Mouse (Mus musculus): Measurements from ENCODE around the gene Cyb5r4. TPM values are rescaled to one million over a fixed set of nuclear protein-coding genes. Genes with fewer than 3 reads are reported as not detected.

Gene Cyb5r4
- total RNA-seq, 2 experiments from 2014 or later = 33.2 to 33.5 TPM

- no peak overlapping the region for H3K27ac ChIP-seq
- no peak overlapping the region for H3K4me3 ChIP-seq
- no peak for DNase-seq (ENCODE audit: low spot score in 2 of 2)
- TF ChIP-seq CTCF (conservative IDR thresholded peaks at IDR 0.05) = no peak
These were observed 24.6 kb upstream of the Cyb5r4 start for GRCm38 (mm10) chr9:86997046-86997691.

GRCm38 (mm10) chr9:86999956-87000582, 21.7 kb upstream of the Cyb5r4 start:
- Histone ChIP-seq H3K27ac (peak overlapping the region; percentile 55; the same call in 1 of the 2 replicates), H3K4me3 (no peak overlapping the region)
- no peak for TF ChIP-seq CTCF (conservative IDR thresholded peaks at IDR 0.05)
- DNase-seq (ENCODE audit: low spot score in 2 of 2) = peak in 1 of 2 experiments; percentile 49

- no peak overlapping the region for H3K4me3 ChIP-seq
- no peak overlapping the region for H3K27ac ChIP-seq
- DNase-seq (ENCODE audit: low spot score in 2 of 2) = no peak
- TF ChIP-seq CTCF (conservative IDR thresholded peaks at IDR 0.05) = no peak
These were observed 16.9 kb upstream of the Cyb5r4 start for GRCm38 (mm10) chr9:87004701-87005434.

- no peak overlapping the region for H3K27ac ChIP-seq
- no peak for DNase-seq (ENCODE audit: low spot score in 2 of 2)
- TF ChIP-seq CTCF (conservative IDR thresholded peaks at IDR 0.05) = no peak
- H3K4me3 ChIP-seq = no peak overlapping the region
These were observed 16.4 kb upstream of the Cyb5r4 start for GRCm38 (mm10) chr9:87005435-87005779.

GRCm38 (mm10) chr9:87008507-87008906, 13.3 kb upstream of the Cyb5r4 start:
- no peak for TF ChIP-seq CTCF (conservative IDR thresholded peaks at IDR 0.05)

GRCm38 (mm10) chr9:87008919-87009318, 12.9 kb upstream of the Cyb5r4 start:
- DNase-seq (ENCODE audit: low spot score in 2 of 2) = no peak
- H3K27ac ChIP-seq = no peak overlapping the region
- no peak for TF ChIP-seq CTCF (conservative IDR thresholded peaks at IDR 0.05)
- no peak overlapping the region for H3K4me3 ChIP-seq

More at GRCm38 (mm10) chr9:87008507-87008906, 13.3 kb upstream of the Cyb5r4 start:
- DNase-seq (ENCODE audit: low spot score in 2 of 2) = no peak
- Histone ChIP-seq H3K4me3 (no peak overlapping the region), H3K27ac (no peak overlapping the region)

- H3K27ac ChIP-seq = peak within 1 kb of the TSS; percentile 92
- TF ChIP-seq CTCF (conservative IDR thresholded peaks at IDR 0.05) = no peak
- H3K4me3 ChIP-seq = peak within 1 kb of the TSS; percentile 67
- DNase-seq (ENCODE audit: low spot score in 2 of 2) = peak; percentile 42 to 44
These were observed 6.4 kb upstream of the Cyb5r4 start, which contains the start of gene Ripply2 for GRCm38 (mm10) chr9:87015288-87015937. Gene Ripply2 (plus strand): TSS chr9:87015537.

- peak overlapping the region; percentile 92 for H3K27ac ChIP-seq
These were observed 5.9 kb upstream of the Cyb5r4 start for GRCm38 (mm10) chr9:87015938-87016294.

GRCm38 (mm10) chr9:87025764-87026163, 4.0 kb downstream of the Cyb5r4 start:
- no peak for TF ChIP-seq CTCF (conservative IDR thresholded peaks at IDR 0.05)
- no peak overlapping the region for H3K4me3 ChIP-seq
- DNase-seq (ENCODE audit: low spot score in 2 of 2) = no peak

More at GRCm38 (mm10) chr9:87015938-87016294, 5.9 kb upstream of the Cyb5r4 start:
- peak overlapping the region; percentile 67 for H3K4me3 ChIP-seq
- no peak for DNase-seq (ENCODE audit: low spot score in 2 of 2)
- TF ChIP-seq CTCF (conservative IDR thresholded peaks at IDR 0.05) = no peak

GRCm38 (mm10) chr9:87027423-87028084, 5.7 kb downstream of the Cyb5r4 start:
- peak; percentile 50 to 70 for DNase-seq (ENCODE audit: low spot score in 2 of 2)
- Histone ChIP-seq H3K27ac (no peak overlapping the region), H3K4me3 (no peak overlapping the region)
- TF ChIP-seq CTCF (conservative IDR thresholded peaks at IDR 0.05) = peak; percentile 99

More at GRCm38 (mm10) chr9:87025764-87026163, 4.0 kb downstream of the Cyb5r4 start:
- H3K27ac ChIP-seq = no peak overlapping the region

- DNase-seq (ENCODE audit: low spot score in 2 of 2) = no peak
- TF ChIP-seq CTCF (conservative IDR thresholded peaks at IDR 0.05) = no peak
- H3K4me3 ChIP-seq = no peak overlapping the region
- H3K27ac ChIP-seq = no peak overlapping the region
These were observed 10.4 kb downstream of the Cyb5r4 start for GRCm38 (mm10) chr9:87032196-87032595.

GRCm38 (mm10) chr9:87034831-87035580, 13.2 kb downstream of the Cyb5r4 start:
- TF ChIP-seq CTCF (conservative IDR thresholded peaks at IDR 0.05) = no peak
- DNase-seq (ENCODE audit: low spot score in 2 of 2) = no peak
- Histone ChIP-seq H3K4me3 (no peak overlapping the region), H3K27ac (no peak overlapping the region)

Measured in layer of hippocampus, adult 2 months (tissue).